Mouse (Mus musculus) MEL-GATA-1-ER (cell line): ENCODE results near the gene Nav3.

Source experiments
- DNase-seq: peaks from one replicate; pipeline ENCODE4 v3.0.0-alpha.2; 2012; ENCODE audit warnings: low read depth; ENCODE audit errors: extremely low read depth

The Nav3 gene

DNA sequence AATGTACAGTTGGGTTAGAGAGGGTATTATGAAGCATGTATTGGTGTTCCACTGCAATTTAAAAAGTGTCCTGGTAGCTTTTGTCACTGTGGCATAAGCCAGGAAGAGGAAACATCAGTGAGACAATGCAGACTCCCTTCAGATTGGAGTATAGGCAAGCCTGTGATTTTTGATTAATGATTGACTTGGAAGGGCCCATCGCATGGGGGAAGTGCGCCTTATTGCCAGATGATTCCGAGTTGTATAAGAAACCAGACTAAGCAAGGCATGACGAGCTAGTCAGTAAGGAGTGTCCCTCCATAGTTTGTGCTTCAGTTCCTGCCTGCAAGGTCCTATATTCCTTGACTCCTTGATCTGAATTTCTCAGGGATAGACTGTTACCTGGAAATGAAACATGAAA, 608.4 kb downstream of the Nav3 start:
- DNase-seq = no peak

DNA sequence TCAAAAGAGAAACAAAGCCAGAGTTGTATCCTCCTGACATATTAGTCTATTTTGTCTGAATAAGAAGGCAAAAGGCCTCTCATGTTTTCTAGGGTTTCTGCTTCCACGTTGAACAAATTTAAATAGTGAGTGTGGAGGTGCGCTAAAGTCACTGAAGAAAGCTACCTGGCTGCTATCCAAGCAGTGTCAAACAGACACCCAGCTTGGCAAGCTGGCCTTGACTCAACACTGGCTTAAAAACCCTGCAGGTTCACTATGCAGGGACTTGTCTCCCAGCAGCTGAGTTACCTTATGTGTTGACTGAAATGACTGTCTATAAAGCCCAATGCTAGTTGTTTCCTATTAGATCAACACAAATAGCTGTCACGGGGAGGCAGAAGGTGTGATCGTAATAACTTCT, 612.3 kb downstream of the Nav3 start:
- no peak for DNase-seq

DNA sequence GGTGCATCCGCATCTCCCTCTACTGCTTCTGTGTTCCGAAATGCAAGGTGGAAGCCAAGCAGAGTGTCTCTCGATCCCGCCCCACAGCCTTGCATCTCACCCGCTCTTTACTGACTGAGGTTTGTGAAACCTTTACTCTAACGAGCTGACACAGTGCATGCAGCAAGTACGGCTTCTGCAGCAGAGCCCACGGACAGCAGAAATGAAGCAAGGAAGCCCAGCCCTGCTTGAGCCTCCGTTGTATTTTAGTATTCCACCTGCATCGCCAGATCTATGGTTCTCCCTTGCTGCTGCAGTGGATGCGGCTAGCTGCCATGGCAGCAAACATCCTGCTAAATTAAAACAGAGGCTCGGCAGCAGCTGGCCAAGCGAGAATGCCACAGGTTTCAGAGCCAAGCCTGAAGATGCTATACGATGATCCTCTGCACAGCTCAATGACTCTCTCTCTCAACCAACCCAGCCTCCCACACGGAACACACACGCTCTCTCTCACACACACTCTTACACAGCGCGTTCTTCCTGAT, 623.2 kb downstream of the Nav3 start:
- DNase-seq = no peak

DNA sequence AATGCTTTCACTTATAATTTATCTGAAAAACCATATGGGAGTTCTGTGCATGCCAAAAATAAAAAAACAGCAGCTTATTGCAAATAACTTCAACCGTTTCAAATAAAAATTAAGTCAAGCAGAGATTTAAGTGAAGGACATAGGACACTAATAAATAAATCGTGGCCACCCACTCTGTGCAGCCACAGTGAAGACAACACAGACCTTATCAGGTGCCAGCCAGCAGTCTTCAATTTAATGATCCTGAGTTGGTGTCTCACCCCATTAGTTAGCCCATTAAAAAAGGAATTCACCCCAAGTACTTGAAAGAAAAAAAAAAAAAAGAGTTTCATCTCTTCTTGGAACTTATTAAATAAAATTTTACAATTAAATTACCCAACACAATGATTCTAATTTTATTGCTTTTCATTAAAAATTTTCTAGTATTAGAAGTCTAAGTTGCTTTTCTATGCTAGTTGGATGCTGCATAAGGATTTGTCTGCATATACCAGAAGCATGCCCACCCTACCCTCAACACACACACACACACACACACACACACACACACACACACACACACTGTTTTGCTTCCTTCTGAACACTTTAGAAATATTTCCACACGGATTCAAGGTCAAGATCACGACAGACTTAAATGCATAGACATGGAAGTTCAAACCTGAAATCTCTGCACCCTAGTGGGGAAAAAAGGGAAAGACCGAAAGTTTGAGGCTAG, 649.1 kb downstream of the Nav3 start:
- DNase-seq = no peak

DNA sequence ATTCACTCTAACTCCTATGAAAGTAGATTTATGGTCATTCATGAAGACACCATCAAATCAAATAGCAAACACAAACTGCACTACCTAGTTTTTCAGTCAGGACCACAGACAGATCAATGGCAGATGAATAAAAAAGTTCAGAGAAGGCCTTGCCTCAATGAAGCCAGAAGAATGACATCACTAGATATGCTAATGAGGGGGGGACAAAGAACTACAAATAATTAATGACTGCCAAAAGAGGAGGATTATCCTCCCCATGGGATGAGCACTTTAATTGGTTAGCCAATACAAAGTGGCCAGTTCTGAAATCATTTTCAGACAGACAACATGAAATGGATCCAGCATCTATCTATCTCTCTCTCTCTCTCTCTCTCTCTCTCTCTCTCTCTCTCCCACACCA, 652.6 kb downstream of the Nav3 start:
- no peak for DNase-seq

DNA sequence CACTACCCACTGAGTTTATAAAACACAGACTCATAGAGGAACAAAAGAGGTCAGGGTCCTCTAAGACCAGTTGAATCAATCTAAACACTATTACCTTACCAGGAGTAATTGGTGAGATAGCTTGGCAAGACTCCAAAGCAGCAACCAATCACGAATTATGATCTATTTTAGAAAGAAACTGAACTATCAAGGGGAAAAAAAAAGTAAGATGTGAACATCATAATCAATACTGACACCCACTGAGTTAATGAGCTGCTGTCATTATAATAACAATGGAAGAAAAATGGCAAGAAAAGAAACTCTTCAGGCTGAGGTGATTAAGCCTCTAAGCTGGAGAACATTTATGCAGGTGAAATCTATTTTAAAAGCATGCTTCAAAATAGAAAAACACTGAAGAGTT, 653.8 kb downstream of the Nav3 start:
- no peak for DNase-seq

DNA sequence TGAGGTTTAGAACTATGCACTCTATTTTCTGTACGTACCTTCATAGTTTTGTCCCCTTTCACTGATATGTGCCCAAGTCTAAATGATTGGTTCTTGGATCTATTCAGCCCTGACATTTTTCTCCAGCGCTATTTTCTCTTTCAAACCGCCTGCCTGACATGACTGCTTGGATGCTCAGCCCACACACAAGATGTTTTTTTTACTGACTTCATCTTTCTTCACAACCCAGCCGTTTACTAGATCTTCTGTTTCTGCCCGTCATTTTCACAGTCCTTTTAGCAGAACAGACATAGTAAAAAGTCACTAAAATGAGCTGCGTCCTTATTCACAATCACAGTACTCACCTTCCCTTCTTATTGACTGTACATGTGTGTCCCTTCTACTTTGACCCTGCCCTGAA, 656.8 kb downstream of the Nav3 start:
- no peak for DNase-seq

DNA sequence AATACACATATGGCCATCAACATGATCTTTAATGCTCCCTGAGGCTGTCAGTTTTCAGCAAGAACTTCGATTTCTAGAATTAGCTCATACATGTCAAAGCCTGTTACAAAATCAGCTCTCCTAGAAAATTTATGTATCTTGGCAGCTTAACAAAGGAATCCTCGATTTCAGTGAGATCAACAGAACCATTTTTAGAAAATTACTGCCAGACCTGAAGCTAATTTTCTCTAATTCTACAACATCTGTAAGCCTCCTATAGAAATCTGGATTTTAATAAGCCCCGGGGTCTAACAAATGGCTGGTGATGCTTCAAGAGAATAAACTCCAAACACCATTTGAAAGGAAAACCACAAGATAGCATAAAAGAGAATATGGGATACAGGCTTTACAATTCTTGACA, 659.0 kb downstream of the Nav3 start:
- no peak for DNase-seq

DNA sequence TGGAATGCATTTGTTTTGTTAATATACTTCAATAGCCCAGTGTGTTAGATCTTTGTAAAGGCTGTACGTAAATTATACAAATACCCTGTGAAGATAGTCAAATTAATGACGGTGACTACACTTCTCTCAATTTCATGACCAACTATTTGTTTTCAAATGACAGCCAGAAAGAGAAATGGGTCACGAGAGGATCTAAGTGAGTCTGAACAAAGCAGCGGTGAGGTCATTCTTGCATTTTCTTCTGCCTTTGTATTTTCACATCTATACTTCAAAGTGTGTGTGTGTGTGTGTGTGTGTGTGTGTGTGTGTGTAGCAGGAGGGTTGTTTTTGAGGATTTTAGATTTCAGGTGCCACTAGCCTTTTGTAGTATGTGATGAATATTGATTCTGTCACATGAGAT, 662.5 kb downstream of the Nav3 start:
- no peak for DNase-seq

DNA sequence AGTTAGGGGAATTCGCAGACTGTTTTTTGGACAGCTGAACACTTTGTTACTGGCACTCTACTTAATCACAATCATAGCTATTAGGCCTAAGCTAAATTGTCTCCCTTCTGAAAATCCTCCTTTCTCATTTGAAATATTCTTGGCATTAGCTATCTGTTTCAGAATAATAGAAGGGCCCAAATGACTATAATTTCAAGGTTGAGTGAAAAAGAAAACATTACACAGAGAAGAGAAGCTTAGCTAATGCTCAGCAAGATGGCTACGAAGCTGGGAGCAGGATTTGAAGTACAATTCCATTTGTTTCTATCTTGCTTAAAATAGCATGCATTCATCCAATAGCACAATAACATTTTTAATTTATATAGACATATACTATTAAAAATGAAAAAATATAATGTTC, 667.3 kb downstream of the Nav3 start:
- DNase-seq = no peak

DNA sequence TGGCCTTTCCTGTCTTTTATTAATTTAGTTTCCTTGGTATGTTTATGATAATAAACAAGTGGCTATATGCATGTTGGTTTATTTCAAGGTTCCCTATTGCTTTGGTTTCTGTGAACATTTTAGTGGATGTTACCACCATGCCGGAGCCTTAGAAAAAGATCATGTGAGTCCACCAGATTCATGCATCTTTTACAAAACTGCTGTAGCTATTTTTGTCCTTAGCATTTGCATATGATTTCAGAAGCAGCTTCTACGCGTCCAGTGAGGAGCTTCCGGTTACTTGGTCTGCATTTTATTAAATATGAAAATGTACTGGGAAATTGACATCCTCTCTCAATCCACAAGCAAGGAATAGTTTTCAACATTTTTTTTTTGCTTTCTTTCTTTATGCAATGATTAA, 676.9 kb downstream of the Nav3 start:
- DNase-seq = no peak

DNA sequence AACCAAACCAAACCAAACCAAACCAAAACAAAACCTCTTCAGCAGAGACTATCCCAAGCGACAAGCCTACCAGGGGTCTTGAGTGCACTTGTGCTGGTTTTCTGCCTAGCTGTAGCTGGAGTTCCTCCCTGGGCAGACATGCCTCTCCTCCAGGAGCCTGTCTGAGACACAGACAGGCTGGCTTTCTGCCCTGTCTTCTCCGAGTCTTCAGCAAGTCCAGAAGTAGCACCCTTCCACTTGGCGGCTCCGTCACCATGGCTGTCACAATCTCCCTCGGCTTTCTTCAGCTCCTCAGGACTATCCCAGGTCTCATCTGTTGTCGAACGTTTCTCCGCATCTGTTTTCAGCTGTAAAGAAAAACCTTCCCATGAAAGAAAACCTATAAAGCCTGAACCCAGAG, 686.9 kb downstream of the Nav3 start:
- DNase-seq = no peak

DNA sequence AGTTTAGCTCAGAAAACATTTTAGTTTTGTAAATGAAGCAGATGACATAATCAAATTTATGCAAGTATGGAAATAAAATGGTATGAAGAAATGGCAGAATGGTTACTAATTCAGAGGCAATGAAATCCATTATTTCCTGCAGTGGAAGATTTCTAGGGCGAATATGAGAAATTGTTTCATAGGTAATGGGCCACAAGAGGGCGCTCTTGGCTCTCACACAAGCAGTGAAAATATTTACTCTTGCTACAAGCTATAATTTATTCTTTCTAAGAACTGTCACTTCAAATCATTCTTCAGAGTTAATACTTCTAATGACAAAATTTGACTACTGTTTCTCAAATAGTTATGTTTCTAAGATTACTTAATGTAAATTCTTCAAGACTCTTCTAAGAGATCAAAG, 690.4 kb downstream of the Nav3 start:
- DNase-seq = peak; percentile 24

DNA sequence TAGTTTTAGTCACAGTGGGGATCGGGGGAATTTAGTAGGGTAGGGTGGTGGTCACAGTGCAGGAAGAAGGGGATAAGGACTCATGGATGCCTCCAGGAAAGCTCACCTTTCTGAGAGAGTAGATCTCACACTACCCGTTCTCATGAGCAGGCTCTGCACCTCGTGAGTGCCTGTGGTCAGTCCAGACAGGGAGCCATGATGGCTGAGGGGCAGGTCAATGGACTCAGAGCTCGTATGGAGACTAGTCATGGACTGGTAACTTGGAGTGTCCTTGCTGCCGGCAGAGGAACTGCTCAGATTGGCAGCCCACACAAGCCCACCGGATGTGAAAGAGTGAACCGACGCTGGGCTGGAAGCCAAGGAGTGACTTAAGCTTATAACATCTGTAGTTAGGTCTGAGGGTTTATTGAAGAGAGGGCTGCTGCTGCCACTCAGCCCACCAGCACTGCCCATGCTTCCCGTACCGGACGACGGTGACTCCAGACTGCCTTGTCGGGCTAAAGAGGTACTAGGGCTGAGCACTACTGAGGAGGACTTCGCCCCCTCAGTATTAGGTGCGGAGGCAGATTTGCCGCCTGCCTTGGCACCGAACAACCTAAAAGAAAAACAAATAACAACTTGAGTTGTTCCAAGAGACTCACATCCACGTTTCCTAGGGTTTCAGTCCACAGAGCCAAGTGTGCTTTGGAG, 691.4 kb downstream of the Nav3 start:
- DNase-seq = no peak

DNA sequence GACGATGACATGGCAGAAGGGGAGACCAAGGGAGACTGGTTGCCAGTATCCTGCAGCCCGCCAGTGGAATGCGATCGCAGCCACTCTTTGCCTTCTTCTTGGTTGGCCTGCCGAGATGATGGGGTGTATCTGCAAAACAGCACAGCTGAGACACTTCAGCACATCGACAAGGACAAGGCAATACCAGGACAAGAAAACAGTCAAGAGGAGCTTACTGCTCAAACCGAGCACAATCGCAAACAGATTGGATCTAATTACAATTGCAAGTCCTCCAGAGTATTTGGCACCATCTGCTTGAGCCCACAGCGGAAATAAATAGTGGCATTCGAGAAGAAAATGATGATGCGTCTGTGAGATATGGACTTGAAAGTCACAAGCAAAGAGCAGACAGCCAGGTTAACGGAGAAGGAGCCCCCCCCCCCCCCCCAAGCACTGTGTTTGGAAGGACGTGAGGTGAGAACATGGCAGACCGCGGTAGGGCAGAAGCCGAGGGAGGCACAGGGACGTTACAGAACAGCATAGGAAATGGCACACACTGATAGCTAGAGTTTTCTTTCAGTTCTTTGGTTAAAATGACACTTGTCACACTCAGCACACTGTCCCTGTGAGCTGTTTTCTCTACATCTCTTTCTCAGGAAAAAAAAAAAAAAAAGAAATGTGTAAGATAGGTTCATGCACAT, 696.9 kb downstream of the Nav3 start:
- no peak for DNase-seq

DNA sequence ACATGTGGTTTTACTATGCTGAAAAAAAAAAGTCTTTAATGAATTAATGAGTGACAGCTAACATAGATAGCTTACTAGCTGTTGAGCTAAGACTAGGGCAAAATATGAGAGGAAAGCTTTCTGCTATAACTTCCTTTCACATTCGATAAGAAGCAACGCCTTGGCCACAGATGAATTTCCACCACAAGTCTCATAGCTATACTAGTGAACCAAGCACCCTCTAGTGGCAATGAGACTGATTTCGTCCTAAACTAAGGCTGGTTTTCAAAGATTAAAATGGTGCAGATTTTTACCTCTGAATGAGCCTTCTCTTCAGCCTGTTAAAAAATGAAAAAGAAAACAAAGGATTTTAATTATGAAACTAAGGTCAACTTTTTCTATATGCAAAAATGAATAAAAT, 709.1 kb downstream of the Nav3 start:
- DNase-seq = peak; percentile 33

DNA sequence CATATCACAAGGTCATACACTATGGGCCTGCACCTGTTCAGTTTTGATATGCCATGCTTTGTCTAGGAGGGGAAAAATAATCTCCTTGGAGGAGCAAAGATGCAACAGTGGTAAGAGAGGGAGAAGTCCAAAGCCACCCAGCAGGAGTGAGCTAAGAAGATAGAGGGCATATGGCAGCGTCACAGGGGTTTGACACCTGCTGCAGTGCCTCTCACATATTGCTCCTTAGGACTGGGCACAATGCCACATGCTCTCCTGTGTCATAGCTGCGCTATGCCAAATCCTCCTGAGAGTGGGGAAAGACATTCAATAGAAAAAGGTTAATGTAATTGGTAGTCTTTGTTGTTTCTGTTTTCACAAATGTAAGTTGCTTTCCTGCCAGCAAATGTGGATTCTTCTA, 714.3 kb downstream of the Nav3 start:
- DNase-seq = no peak

DNA sequence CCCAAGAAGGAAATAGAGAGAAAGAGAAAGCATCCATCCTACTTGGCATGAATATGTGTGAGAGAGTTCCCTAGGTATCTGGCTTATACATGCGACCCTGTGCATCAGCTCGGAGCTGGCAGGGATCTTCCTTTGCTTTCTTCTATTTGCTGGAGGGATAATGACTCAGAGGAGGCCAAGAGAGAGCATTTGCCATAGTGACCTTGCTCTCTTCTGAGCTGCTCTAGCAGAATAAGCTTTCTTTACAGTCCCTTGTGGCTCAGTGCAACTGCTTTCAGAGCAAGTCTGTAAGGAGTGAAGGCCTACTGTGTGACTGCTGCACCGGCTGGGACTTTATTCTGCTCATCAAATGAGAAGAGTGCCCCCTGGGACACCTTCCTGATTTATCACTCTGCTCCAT, 715.7 kb downstream of the Nav3 start:
- no peak for DNase-seq

DNA sequence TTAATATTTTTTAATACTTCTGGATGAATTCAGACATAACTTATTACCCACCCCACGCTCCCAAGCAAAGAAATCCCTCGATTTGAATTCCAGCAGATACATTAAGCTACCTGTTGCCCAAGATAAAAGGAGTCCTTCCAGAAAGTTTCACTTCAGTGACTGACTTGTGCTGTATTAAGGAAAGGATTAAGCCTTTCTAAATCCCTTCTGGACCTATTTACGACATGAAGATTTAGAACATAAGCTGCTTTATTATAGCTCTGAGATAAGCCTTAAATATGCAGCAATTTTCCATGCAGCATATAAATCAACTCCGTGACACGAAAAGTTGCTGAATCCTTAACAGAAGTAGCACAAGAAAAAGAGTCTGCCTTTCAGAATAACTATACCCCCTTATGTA, 732.4 kb downstream of the Nav3 start:
- no peak for DNase-seq

DNA sequence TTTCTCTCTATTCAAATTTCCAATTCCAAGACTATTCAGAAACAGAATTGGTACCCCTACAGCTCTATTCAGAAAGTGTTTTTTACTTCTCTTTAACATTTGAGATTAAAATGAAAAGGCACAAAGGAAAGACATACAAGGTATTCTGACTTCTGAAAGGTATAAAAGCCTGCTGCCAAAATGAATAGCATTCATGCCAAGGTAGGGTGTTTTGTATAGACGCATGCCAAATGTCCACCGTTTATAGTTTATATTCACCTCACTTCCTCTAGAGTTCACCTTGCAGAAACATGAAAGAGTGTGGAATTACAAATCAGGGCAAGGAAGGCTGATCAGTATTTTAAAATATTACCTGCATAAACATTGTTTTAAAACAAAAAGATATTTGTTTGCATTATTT, 737.2 kb downstream of the Nav3 start:
- no peak for DNase-seq

DNA sequence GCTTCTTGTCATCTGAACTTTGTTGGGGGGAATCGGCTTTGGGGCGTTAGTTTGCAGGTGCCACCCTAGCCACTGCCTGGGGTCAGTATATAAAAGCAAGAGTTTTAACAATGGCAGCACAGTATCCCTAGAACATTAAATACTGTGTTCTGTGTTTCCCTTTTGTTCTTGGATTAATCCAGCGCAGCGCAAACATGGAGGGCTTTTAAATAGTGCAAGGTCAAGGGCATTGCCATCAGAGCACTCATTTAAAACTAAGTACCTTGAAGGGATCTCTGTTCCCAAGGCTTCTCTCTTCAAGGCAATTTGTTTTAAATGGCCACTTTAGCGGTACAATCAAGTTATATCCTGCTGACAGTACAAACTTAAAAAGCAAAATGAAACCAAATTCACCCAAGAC, 737.6 kb downstream of the Nav3 start:
- no peak for DNase-seq

DNA sequence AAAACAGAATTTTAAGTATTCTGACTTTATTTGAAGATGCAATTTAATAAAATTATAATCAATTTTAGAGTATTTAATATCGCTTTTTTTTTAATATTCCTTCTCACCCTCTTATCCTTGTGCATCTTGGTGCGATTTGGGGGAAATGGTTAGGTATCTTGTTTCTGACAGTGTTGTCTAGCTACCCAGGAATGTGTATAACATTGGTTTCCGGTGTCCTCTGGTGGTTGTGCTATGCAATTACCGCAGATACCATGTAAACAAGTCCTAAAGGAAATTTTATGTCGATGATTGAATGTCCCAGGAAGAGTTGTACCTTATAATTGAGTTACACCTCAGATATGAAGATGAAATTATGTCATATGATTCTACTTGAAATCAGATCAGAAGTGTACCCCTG, 743.0 kb downstream of the Nav3 start:
- DNase-seq = peak; percentile 4
